Mouse (Mus musculus) kidney, postnatal 36 days (tissue): ENCODE measurements around the gene Tmem232.
"Not testable (repeated sequence)": the region's sequence is repeated elsewhere in the genome, so short reads cannot be mapped to it uniquely, and the experiment has no call there.

ENCODE experiments used
- DNase-seq, 2 experiments: peaks; one replicate each; pipeline ENCODE4 v3.0.0; 2021 to 2022; ENCODE audit warnings: mixed read lengths in 2 of 2

Tmem232 gene

DNA sequence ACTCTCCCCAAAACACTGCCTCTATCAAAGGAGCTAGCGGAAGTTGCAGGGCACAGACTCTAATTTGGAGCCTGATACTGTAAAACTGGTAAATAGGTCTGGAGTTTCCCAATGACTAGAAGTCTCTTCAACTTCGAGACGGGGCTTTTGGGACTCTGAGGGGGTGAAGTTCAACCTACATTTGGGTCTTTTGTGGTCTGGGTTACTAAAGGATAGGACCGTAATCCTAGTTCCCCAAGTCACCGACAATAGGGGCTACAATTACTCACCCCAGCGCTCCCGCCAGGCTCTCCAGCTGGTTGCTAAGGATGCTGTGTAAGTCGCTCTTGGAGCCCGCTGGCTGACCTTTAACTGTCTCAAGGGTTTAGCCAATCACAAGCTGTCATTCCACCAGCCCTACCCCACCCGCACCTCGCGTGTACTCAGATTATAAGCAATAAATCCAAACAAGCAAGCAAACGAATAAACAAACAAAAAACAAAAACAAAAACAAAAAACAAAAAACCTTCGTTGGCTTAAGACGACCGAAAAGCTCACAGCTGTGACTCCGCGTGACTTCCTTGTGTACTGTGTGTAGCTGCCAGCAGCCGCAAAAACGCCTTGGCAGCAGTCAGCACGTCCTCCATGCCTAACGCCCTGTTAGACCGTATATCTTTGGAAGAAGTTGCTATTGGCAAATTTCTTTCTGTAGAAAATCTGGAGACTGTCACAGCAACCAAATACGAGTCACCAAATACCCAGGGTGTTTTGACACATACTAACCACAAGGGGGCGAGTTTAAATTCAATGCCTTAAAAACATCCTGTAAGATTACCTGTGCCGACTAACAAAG, at the start of gene Tmem232:
TSS of gene Tmem232 (minus strand) at position 342 of the 832 bp plus-strand sequence.
- DNase-seq, result peak; percentile 46 to 50

- no peak for DNase-seq
Measured at GRCm38 (mm10) chr17:65586892-65587291, 46.3 kb upstream of the Tmem232 start.

GRCm38 (mm10) chr17:65581440-65581839, 40.9 kb upstream of the Tmem232 start:
- no peak for DNase-seq

DNA sequence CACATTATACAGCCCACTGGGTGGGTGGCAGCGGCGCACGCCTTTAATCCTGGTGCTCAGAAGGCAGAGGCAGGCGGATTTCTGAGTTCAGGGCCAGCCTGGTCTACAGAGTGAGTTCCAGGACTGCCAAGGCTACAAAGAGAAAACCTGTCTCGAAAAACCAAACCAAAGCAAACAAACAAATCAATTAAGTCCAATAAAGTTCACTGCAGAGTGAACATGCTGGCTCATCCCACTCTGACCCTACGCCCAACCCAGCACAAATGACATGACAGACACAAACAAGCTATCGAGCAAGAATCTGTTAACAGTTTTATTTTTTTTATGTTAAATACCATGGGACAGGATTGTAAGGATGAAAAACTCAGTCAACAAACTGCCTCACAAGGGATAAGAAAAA, 39.2 kb upstream of the Tmem232 start:
- no peak for DNase-seq

DNA sequence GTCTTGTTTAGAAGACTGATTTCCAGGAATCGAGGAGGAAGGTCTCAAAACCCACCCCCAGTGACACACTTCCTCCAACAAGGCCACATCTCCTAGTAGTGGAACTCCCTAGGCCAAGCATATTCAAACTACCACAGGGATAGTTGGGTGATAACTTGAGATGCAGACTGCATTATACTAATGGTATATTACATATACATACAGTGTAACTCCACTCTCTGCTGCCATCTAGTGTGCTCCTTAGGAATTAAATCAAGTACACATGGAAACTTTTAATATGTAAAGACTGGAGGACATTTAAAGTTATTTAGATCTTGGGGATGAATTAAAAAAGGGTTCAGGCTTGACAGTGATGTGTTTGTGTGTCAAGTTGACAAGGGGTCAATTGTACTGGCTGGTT, 34.8 kb upstream of the Tmem232 start:
- no peak for DNase-seq

DNA sequence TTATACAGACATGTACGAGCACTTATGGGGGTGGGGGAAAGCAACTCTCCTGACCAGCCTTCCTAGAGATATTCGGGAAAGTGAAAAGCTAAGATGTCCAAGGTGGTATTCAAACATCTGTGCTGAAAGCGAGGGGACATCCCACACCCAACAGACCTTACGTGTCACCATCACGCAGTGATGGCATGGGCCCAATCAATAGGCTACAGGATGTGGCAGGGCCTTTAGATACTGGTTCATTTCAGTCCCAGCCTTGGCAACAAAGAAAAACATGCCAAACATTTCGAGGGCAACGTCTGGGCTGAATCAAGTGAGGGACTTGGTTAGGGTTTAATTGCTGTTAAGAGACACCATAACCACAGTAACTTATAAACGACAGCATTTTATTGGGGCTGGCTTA, 34.3 kb upstream of the Tmem232 start:
- DNase-seq, result no peak

DNA sequence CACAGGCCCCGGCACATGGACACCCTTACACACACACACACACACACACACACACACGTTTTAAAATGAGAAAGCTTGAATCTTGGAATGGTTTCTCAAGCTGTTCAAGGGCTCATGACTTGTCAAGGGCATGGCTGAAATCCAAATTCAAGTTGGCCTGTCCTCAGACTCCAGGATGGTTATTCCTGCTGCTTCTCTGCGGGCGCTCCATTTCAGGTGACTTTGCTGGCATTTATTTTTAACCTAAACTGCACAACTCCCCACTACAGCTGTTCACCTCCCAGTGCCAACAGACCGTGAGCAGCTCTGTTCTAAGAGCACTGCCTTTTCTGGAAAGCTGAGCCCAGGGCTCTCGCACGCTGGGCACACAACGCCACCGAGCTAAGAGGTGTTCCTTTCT, 31.3 kb upstream of the Tmem232 start:
- DNase-seq, result peak; percentile 25 to 33

GRCm38 (mm10) chr17:65571466-65571865, 30.9 kb upstream of the Tmem232 start:
- DNase-seq, result no peak

DNA sequence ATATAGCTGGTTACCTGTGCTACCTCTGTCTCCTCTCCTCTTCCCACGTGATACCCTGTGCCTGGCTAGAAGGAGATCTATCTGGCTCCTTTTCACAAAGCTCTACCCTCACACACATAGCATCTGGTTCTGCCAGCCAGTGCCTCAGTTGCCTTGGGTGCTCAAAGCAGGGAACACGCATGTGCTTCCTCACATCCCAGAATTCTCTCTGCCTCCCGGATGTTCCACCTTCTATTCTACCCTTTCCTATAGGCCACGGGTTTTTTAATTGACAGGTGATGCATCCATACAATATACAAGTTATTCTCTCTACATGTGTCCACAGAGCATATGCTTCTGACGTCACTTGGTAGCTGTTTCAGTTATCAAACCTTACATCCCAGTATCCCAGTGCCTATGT, 23.6 kb upstream of the Tmem232 start:
- no peak for DNase-seq

DNA sequence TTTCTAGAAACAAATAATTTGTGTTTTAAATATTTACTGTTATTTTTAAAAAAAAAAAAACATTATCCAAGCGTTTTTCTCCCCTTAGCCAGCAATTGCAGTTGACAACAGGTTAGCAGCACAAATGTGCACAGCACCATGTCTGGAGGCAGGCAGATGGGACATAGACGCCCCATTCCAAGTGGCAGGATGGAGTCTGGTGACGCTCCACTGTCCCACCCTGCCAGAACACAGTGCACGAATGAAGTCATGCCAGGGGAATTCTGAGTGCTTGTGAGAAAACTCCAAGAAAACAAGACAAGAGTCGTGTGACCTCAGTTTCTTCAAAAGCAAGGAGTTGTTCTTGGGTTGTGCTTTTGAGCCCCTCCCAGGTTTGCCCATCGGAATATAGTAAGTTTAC, 22.8 kb upstream of the Tmem232 start:
- DNase-seq, result no peak

GRCm38 (mm10) chr17:65562761-65563160, 22.2 kb upstream of the Tmem232 start:
- peak; percentile 45 to 83 for DNase-seq

- DNase-seq, result no peak
Measured at GRCm38 (mm10) chr17:65561361-65562015, 20.9 kb upstream of the Tmem232 start.

GRCm38 (mm10) chr17:65559273-65559672, 18.7 kb upstream of the Tmem232 start:
- peak in 1 of 2 experiments; percentile 26 for DNase-seq

GRCm38 (mm10) chr17:65558788-65559187, 18.2 kb upstream of the Tmem232 start:
- no peak for DNase-seq

GRCm38 (mm10) chr17:65558217-65558616, 17.6 kb upstream of the Tmem232 start:
- peak; percentile 56 to 82 for DNase-seq

DNA sequence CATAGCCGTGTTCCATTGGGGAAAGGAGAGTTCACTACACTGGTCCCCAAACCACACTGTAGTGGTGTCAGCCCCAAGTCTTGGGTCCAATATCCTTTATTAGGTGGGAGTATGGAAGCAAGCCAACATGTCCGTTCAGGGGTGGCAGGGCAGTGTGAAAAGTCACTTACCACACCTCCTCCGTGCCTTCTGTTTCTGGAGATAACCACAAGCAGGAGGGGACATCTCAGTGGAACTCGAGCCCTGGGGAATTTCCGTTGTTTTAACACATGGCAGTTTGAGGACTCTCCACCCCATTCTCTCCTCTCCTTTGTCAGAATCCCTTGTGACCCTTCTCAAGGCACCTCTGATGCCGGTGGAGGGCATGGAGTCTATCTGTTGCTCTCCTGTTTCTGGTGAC, 16.6 kb upstream of the Tmem232 start:
- DNase-seq, result no peak

DNA sequence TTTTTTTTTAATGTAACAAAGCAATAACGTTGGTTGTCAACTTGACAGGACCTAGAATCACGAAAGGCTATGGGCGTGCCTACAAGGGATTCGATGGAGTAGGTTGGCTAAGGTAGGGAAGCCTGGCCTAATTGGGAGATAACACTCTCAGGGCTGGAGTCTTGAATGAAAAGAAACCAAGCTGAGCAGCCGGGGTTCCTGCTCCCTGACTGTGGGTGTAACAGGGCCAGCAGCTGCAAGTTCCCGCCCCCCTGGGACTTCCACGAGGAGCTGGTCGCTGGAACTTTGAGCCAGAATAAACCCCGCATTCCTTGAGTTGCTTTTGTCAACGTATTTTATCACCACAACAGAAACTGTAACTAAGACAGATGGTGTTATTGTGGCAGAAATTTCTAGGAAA, 16.2 kb upstream of the Tmem232 start:
- no peak for DNase-seq

DNA sequence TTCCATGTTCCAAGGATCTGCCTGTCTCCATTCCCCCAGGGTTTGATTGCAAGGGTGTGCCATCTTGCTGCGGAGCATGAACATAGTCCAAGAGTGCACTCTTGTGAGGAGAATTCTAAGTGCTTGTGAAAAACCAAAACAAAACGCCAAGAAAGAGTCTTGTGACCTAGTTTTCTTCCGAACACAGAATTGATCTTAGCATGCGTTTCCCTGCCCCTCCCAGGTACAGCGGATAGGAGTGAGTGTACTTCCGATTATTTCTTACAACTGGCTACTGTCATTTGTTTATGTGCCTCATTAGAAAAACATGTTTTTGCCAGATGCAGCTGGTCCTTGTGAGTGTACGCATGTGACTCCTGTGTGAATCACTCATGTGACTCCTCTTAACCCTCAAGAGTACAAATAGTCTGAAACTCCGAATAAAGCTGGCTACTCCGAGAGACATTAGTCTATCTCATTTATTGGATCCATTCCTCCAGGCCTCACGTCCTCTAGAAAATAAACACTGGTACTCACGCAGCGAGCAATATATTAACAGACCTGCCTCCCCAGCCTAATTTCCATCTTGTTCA, 11.9 kb upstream of the Tmem232 start:
- DNase-seq, result no peak

DNA sequence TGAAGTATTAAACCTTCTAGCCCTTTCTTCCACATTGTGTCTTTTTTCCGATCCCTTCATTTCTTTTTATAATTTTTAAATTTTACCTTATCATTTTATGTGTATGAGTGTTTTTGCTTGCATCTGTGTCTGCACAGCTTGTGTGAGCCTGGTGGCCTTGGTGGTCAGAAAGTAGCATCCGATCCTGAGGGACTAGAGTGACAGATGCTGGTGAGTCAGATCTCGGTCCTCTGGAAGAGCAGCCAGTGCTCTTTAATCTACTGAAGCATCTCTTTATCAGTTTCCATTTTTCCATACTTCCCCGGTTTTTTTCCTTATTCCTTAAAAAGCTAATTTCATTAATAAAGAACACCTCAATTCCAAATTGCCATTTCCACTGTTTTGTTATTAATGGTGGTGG, 9.8 kb upstream of the Tmem232 start:
- no peak for DNase-seq

DNA sequence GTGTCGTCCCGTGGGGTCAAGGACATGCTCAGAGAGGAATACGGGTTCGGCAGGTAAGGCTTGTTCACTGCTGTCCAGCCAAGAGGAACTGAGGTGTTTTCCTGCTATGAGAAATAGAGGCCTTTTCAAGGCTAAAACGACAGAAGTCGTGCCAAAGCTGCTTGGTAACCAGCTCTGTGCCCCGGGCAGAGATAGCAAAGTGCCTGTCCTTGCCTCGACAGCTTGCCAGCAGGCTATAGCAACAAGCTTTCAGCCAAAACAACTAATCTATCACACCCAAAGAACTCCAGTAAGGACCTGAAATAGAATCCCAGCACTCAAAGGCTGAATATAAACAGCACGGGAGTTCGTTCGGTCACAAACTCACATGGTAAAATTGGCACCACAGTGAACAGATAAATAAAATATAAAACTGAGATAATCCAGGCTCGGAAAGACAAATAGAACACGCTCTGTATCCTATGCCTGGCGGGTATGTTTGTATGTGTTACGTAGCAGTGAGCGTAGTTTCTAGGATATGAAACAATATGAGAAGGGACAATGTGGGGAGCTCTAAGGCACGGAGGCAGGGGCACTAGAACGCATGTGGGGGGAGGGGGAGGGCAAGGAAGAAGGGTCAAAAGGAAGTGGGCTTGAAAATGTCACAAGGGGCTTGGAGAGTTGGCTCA, 8.2 kb upstream of the Tmem232 start:
- no peak for DNase-seq

- not testable (repeated sequence) for DNase-seq
Measured at GRCm38 (mm10) chr17:65546221-65546620, 5.6 kb upstream of the Tmem232 start.

DNA sequence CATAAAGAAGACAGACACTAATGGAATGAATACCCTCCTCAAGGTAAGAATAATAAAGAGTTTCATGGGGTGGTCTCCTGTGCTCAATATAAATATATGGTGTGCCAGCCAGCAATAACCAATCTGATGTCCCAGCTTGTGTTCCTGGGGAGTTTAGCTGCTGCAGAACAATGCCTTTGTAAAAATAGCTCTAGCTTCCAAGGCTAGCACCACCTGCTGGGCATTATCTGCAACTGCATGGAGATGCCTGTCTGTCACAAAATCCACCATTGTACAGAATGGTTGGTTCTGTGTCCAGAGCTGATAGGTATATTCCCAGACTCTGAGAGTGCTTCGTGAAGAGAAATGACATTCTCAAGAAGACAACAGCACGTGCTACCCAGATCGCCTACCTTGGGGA, 4.4 kb downstream of the Tmem232 start:
- DNase-seq, result peak; percentile 31 to 73

GRCm38 (mm10) chr17:65532381-65532780, 8.2 kb downstream of the Tmem232 start:
- DNase-seq, result not testable (repeated sequence)
